Mouse (Mus musculus): ENCODE data around the gene Elf4. TPM values are rescaled to one million over a fixed set of nuclear protein-coding genes. Genes with fewer than 3 reads are reported as not detected.
"Not testable (repeated sequence)": the region's sequence is repeated elsewhere in the genome, so short reads cannot be mapped to it uniquely, and the experiment has no call there.

Gene Elf4
- polyA plus RNA-seq, 1 experiment from 2014 or later, result 3.2 TPM

- no peaks in the 10 kb centered on the region for H3K9me3 ChIP-seq (replicated peaks; ENCODE audit: control insufficient read depth, low read length)
- no peaks in the 10 kb centered on the region for H3K36me3 ChIP-seq (replicated peaks; ENCODE audit: control insufficient read depth, insufficient read depth, low read depth, low read length)
- DNase-seq (ENCODE audit: low spot score), result no peak
- no peaks in the 10 kb centered on the region for H3K4me1 ChIP-seq (ENCODE audit: control insufficient read depth, insufficient read depth, low read length)
- no peak overlapping the region for H3K9ac ChIP-seq (replicated peaks; ENCODE audit: low read length)
- H3K27ac ChIP-seq (replicated peaks; ENCODE audit: low read depth, low read length), result no peak overlapping the region
- peak overlapping the region; percentile 39 for H3K4me2 ChIP-seq (ENCODE audit: low read depth, low read length)
- no peak for ATAC-seq (replicated peaks; ENCODE audit: insufficient number of reproducible peaks, low FRiP score, low TSS enrichment, low read depth)
- no peak overlapping the region for H3K4me3 ChIP-seq (ENCODE audit: low read depth, low read length)
- H3K27me3 ChIP-seq (ENCODE audit: control insufficient read depth, insufficient read depth, low read length), result no peaks in the 10 kb centered on the region; the same call in 1 of the 2 replicates
- 33% methylated on average over 9 of the region's 9 CpGs for WGBS
Observed at GRCm38 (mm10) chrX:48452231-48452890, 10.6 kb downstream of the Elf4 start.

GRCm38 (mm10) chrX:48449646-48450045, 13.3 kb downstream of the Elf4 start:
- Histone ChIP-seq H3K36me3 (replicated peaks; ENCODE audit: control insufficient read depth, insufficient read depth, low read depth, low read length) (no peaks in the 10 kb centered on the region), H3K4me1 (ENCODE audit: control insufficient read depth, insufficient read depth, low read length) (no peaks in the 10 kb centered on the region), H3K9me3 (replicated peaks; ENCODE audit: control insufficient read depth, low read length) (no peaks in the 10 kb centered on the region), H3K27ac (replicated peaks; ENCODE audit: low read depth, low read length) (no peak overlapping the region), H3K4me3 (ENCODE audit: low read depth, low read length) (no peak overlapping the region), H3K27me3 (ENCODE audit: control insufficient read depth, insufficient read depth, low read length) (no peaks in the 10 kb centered on the region; the same call in 1 of the 2 replicates), H3K4me2 (ENCODE audit: low read depth, low read length) (no peak overlapping the region), H3K9ac (replicated peaks; ENCODE audit: low read length) (no peak overlapping the region)
- 35% methylated on average over 10 of the region's 10 CpGs for WGBS
- no peak for DNase-seq (ENCODE audit: low spot score)
- ATAC-seq (replicated peaks; ENCODE audit: insufficient number of reproducible peaks, low FRiP score, low TSS enrichment, low read depth), result no peak

- H3K4me2 ChIP-seq (ENCODE audit: low read depth, low read length), result no peak overlapping the region
- H3K9ac ChIP-seq (replicated peaks; ENCODE audit: low read length), result no peak overlapping the region
- H3K27me3 ChIP-seq (ENCODE audit: control insufficient read depth, insufficient read depth, low read length), result no peaks in the 10 kb centered on the region
- WGBS, result 74% methylated on average over 4 of the region's 4 CpGs
- H3K4me3 ChIP-seq (ENCODE audit: low read depth, low read length), result no peak overlapping the region
- ATAC-seq (replicated peaks; ENCODE audit: insufficient number of reproducible peaks, low FRiP score, low TSS enrichment, low read depth) (no peak), DNase-seq (ENCODE audit: low spot score) (no peak)
- no peaks in the 10 kb centered on the region for H3K9me3 ChIP-seq (replicated peaks; ENCODE audit: control insufficient read depth, low read length)
- no peaks in the 10 kb centered on the region for H3K4me1 ChIP-seq (ENCODE audit: control insufficient read depth, insufficient read depth, low read length)
- H3K27ac ChIP-seq (replicated peaks; ENCODE audit: low read depth, low read length), result no peak overlapping the region
- H3K36me3 ChIP-seq (replicated peaks; ENCODE audit: control insufficient read depth, insufficient read depth, low read depth, low read length), result no peaks in the 10 kb centered on the region
Observed at GRCm38 (mm10) chrX:48444677-48445076, 18.3 kb downstream of the Elf4 start.

GRCm38 (mm10) chrX:48441954-48442353, 21.0 kb downstream of the Elf4 start:
- no peak overlapping the region for H3K9ac ChIP-seq (replicated peaks; ENCODE audit: low read length)
- no peaks in the 10 kb centered on the region for H3K27me3 ChIP-seq (ENCODE audit: control insufficient read depth, insufficient read depth, low read length)
- no peak overlapping the region for H3K27ac ChIP-seq (replicated peaks; ENCODE audit: low read depth, low read length)
- no peaks in the 10 kb centered on the region for H3K9me3 ChIP-seq (replicated peaks; ENCODE audit: control insufficient read depth, low read length)
- no peaks in the 10 kb centered on the region for H3K36me3 ChIP-seq (replicated peaks; ENCODE audit: control insufficient read depth, insufficient read depth, low read depth, low read length)
- no peaks in the 10 kb centered on the region for H3K4me1 ChIP-seq (ENCODE audit: control insufficient read depth, insufficient read depth, low read length)
- DNase-seq (ENCODE audit: low spot score), result no peak
- H3K4me2 ChIP-seq (ENCODE audit: low read depth, low read length), result no peak overlapping the region
- ATAC-seq (replicated peaks; ENCODE audit: insufficient number of reproducible peaks, low FRiP score, low TSS enrichment, low read depth), result no peak
- 70% methylated on average over 7 of the region's 7 CpGs for WGBS
- H3K4me3 ChIP-seq (ENCODE audit: low read depth, low read length), result no peak overlapping the region

GRCm38 (mm10) chrX:48441548-48441947, 21.4 kb downstream of the Elf4 start:
- Histone ChIP-seq H3K9ac (replicated peaks; ENCODE audit: low read length) (no peak overlapping the region), H3K27me3 (ENCODE audit: control insufficient read depth, insufficient read depth, low read length) (no peaks in the 10 kb centered on the region), H3K36me3 (replicated peaks; ENCODE audit: control insufficient read depth, insufficient read depth, low read depth, low read length) (no peaks in the 10 kb centered on the region), H3K27ac (replicated peaks; ENCODE audit: low read depth, low read length) (no peak overlapping the region), H3K4me1 (ENCODE audit: control insufficient read depth, insufficient read depth, low read length) (no peaks in the 10 kb centered on the region), H3K4me2 (ENCODE audit: low read depth, low read length) (no peak overlapping the region), H3K9me3 (replicated peaks; ENCODE audit: control insufficient read depth, low read length) (no peaks in the 10 kb centered on the region), H3K4me3 (ENCODE audit: low read depth, low read length) (no peak overlapping the region)
- DNase-seq (ENCODE audit: low spot score), result no peak
- 85% methylated on average over 6 of the region's 6 CpGs for WGBS
- no peak for ATAC-seq (replicated peaks; ENCODE audit: insufficient number of reproducible peaks, low FRiP score, low TSS enrichment, low read depth)

- Histone ChIP-seq H3K9ac (replicated peaks; ENCODE audit: low read length) (no peak overlapping the region), H3K4me2 (ENCODE audit: low read depth, low read length) (no peak overlapping the region), H3K4me1 (ENCODE audit: control insufficient read depth, insufficient read depth, low read length) (no peaks in the 10 kb centered on the region), H3K36me3 (replicated peaks; ENCODE audit: control insufficient read depth, insufficient read depth, low read depth, low read length) (no peaks in the 10 kb centered on the region), H3K4me3 (ENCODE audit: low read depth, low read length) (no peak overlapping the region), H3K9me3 (replicated peaks; ENCODE audit: control insufficient read depth, low read length) (no peaks in the 10 kb centered on the region), H3K27ac (replicated peaks; ENCODE audit: low read depth, low read length) (no peak overlapping the region), H3K27me3 (ENCODE audit: control insufficient read depth, insufficient read depth, low read length) (no peaks in the 10 kb centered on the region)
- no peak for DNase-seq (ENCODE audit: low spot score)
- ATAC-seq (replicated peaks; ENCODE audit: insufficient number of reproducible peaks, low FRiP score, low TSS enrichment, low read depth), result no peak
- 44% methylated on average over 4 of the region's 4 CpGs for WGBS
Observed at GRCm38 (mm10) chrX:48439036-48439435, 23.9 kb downstream of the Elf4 start.

GRCm38 (mm10) chrX:48436082-48436481, 26.9 kb downstream of the Elf4 start:
- not testable (repeated sequence) for H3K36me3 ChIP-seq (replicated peaks; ENCODE audit: control insufficient read depth, insufficient read depth, low read depth, low read length); DNase-seq (ENCODE audit: low spot score); H3K27me3 ChIP-seq (ENCODE audit: control insufficient read depth, insufficient read depth, low read length); H3K9ac ChIP-seq (replicated peaks; ENCODE audit: low read length); H3K27ac ChIP-seq (replicated peaks; ENCODE audit: low read depth, low read length); H3K4me1 ChIP-seq (ENCODE audit: control insufficient read depth, insufficient read depth, low read length); H3K4me2 ChIP-seq (ENCODE audit: low read depth, low read length); H3K9me3 ChIP-seq (replicated peaks; ENCODE audit: control insufficient read depth, low read length); ATAC-seq (replicated peaks; ENCODE audit: insufficient number of reproducible peaks, low FRiP score, low TSS enrichment, low read depth); H3K4me3 ChIP-seq (ENCODE audit: low read depth, low read length)
- 86% methylated on average over 5 of the region's 7 CpGs for WGBS

- no peak overlapping the region for H3K27ac ChIP-seq (replicated peaks; ENCODE audit: low read depth, low read length)
- ATAC-seq (replicated peaks; ENCODE audit: insufficient number of reproducible peaks, low FRiP score, low TSS enrichment, low read depth), result no peak
Observed at GRCm38 (mm10) chrX:48435477-48435900, 27.4 kb downstream of the Elf4 start.

More at GRCm38 (mm10) chrX:48435477-48435900, 27.4 kb downstream of the Elf4 start:
- Histone ChIP-seq H3K9ac (replicated peaks; ENCODE audit: low read length) (no peak overlapping the region), H3K4me3 (ENCODE audit: low read depth, low read length) (no peak overlapping the region), H3K27me3 (ENCODE audit: control insufficient read depth, insufficient read depth, low read length) (no peaks in the 10 kb centered on the region), H3K9me3 (replicated peaks; ENCODE audit: control insufficient read depth, low read length) (no peaks in the 10 kb centered on the region), H3K36me3 (replicated peaks; ENCODE audit: control insufficient read depth, insufficient read depth, low read depth, low read length) (no peaks in the 10 kb centered on the region), H3K4me2 (ENCODE audit: low read depth, low read length) (no peak overlapping the region), H3K4me1 (ENCODE audit: control insufficient read depth, insufficient read depth, low read length) (no peaks in the 10 kb centered on the region)
- DNase-seq (ENCODE audit: low spot score), result no peak
- 75% methylated on average over 9 of the region's 9 CpGs for WGBS
